Mouse (Mus musculus) WW6 (cell line): ENCODE measurements around the gene Tars.

Experiments
- DNase-seq: peaks from one replicate; pipeline ENCODE4 v3.0.0-alpha.2; 2013; ENCODE audit warnings: low read depth, low spot score

Gene Tars

GRCm38 (mm10) chr15:11364112-11364511 lies 35.4 kb downstream of the Tars start:
- no peak for DNase-seq

- DNase-seq: no peak
Observed at GRCm38 (mm10) chr15:11361824-11362223, 37.6 kb downstream of the Tars start.

- DNase-seq: no peak
Observed at GRCm38 (mm10) chr15:11360888-11361287, 38.6 kb downstream of the Tars start.

DNA sequence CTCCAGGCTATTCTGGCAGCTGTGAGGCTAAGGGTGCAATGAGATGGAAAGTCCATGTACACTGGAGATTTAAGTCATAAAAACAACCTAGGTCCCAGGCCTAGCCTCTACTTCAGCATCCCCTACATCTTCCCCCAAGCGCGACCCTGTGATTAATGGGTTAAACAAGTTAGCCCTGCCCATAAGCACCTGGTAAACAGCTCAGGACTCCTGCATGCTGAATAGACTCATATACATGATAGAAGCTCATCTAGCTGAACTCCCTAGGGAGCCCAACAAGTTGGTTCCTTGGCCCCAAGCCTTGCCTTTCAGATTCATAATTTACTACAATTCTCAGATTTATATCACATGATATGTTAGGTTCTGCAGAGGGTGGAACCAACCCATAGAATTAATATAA lies 42.0 kb downstream of the Tars start:
- DNase-seq: peak; percentile 24

- DNase-seq: no peak
Observed at GRCm38 (mm10) chr15:11355865-11356264, 43.6 kb downstream of the Tars start.

DNA sequence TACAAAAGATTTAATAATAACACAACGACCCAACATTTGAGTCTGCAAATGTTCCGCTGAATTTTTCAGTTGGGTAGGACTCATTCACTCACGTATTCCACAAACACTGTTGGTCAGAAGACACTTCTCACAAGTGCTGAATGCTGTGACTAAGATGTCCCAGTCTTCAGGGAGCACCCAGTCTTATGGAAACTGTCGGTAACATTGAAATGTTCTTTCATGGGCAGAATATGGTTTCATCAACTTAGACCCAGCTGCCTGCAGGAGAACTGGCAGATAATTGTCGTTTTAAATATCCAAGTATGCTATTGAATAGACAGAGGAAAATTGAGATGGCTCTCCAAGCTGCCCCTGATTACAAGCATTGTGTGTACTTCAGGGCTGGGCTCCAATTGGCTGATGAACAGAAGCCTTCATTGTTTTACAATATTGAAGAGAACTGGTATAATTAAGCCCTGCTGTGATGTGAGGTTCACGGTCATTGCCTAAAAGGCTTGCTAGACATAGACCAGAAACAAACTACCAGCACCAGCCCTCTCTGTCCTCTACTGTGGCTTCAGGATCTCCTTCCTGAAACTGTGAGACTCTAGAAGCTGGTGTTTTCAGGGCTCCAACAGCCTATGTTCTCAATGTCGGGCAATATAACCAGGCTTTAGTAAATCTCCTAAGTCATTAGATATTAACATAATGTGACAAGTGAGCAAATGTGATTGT lies 59.8 kb downstream of the Tars start:
- no peak for DNase-seq
